Mouse (Mus musculus) lung, postnatal 4 days (tissue): ENCODE measurements around the gene Gucy1a1.
"Not testable (repeated sequence)": the region's sequence is repeated elsewhere in the genome, so short reads cannot be mapped to it uniquely, and the experiment has no call there.

Source experiments
- DNase-seq, 2 experiments: peaks; one replicate each; pipeline ENCODE4 v3.0.0; 2021

Gucy1a1 gene

DNA sequence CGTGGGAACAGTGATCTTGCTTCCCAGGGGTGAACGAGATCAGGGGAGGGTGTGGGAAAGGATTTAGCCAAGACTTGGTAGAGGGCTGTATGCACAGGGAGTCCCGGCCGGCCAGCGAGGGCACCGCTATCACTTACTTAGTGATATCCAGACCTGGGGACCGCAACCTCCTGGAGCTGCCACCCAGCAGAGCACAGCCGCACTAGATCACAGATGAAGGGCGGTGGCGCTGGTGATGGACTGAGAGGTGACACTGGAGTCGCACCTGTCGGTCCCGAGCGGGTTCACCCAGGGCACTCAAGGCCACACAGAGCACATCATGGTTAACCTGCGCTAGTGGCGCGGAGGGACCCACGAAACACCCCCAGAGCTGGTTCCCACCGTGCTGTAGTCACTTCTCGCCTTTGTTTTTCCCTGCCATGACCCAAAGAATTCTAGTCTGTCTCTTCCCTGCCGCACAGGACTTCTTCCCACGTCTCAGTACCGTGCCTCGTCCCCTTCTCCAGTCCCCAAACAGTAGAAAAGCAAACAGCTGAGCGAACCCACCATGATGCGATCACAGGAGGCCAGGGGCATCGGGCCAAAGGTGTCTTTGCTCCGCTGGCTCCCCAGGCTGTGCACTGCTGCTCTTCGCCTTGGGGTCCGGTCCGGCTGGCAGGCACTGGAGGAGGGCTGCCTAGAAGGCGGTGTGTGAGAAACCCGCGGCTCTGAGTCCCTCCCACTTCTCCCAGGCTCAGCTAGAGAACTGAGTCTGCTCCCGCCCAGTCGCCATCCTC is at the start of gene Gucy1a1:
Gene Gucy1a1, minus strand, starts transcription at position 664 of the 776 bp plus-strand sequence.
- peak; percentile 64 to 84 for DNase-seq

DNA sequence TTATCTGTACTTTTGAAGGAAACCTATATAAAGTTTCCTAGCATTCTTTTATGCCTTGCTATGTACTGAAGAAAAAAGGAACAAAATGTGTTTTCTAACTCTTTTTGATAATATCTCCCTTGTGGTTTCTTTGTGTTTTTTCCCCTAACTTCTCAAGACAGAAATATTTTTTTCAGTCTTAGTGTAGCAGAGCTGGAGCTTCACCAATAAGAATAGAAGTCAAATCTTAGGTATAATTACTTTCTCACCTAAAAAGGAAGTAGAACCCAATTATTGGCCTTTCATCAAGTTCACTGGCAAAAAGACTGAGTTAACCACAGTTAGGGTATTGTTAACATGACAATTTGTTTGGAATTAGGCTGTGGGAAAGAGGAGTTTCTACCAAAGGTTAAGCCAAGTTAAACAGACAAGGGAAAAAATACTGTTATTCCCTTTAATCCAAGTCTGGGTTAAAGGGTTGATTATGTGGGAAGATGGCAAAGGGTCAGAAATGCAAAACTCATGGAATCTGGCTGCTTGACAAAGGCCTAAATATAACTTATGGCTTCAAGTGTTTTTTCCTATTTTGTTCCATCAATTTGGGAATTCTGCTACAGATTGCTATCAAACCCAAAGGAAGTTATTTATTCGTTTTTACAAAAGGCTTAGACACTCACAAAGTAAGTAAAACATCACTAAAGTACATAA is 46.1 kb upstream of the Gucy1a1 start:
- DNase-seq: no peak

DNA sequence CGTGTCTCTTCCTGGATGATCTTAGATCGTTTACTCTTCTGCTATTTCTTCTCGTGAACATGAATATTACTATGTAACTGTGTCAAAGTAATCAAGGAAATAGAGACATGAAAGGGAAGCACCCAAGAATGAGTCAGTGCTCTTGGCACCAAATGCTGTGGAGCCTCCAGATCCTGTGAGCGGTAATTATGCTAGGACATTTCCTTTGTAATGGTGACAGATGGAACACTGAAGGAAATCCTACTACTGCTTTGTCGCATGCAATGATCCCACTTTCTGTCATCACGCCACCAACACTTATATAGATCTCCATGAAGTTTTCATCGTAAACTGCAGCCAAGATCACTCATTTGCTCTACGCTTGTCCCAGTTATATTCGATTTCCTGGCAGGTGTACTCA is 40.0 kb upstream of the Gucy1a1 start:
- DNase-seq: peak in 1 of 2 experiments; percentile 37

DNA sequence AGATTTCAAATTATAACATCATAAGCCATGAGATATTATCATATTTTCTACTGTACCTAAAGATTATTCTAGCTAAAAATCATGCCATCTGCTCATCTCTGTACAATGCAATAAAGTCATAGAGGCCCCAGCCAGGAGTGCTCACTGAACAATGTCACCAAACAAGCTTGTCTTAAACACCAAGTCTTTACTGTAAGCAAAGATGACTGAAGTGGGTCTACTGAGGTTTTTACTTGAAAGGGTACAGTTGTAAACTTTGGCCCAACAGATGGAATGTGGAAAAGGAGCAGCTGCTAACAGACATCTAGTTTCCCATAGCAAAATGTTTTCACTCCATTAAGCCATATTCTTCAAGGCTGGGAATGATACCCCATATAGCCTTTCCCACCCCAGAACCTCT is 35.9 kb upstream of the Gucy1a1 start:
- DNase-seq: no peak

DNA sequence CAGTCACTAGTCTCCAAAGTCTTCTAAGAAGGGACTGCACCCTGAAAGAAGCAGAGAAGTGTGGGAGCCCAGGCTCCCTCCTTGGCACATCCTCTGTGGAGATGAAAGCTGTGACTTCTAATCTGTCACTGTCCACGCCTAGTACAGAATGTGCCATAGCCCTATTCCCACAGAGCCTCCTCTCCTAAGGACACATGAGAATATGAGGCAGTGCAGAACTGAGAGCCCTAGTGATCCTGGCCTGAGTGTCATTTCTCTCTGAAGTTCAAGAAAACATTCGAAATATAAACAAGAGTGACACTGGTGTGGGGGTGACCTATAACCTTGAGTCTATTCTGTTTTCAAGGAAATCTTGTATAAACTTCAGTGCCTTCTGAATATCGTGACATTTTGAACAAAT is 34.7 kb upstream of the Gucy1a1 start:
- DNase-seq: peak; percentile 10 to 39

DNA sequence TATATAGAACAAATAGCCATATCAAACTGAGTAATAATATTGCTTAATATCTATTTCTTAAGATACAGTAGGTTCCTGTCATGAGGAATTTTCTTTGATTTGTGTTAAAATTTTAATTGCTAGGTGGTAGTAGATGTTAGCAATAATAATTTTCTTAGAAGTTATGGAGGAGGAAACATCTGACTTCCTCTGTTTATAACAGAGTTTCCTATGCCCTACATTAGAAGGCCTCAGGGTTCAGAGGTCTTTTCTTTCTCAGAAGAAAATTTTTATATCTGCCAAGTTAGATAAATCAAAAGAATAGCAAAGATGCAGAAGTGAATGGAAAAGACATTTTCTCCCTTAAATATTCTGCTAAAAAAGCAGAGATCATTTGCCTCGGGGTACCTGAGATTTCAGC is 29.9 kb upstream of the Gucy1a1 start:
- DNase-seq: no peak

DNA sequence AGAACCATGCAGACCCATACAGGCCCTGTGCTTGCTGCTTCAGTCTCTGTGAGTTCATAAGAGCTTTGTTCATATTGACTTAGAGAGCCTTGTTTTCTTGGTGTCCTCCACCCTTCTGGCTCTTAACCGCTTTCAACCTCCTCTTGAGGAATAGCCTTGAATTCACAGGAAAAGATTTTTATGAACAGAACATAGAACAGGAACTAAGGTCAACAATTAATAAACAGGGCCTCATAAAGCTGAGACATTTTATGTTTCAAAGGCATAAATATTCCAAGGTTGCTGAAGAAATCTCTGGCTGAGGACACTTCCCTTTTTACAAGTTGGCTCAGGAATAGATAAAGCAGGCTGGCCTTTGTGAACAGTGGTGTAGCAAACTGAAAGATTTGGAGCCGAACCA is 21.5 kb upstream of the Gucy1a1 start:
- DNase-seq: no peak

DNA sequence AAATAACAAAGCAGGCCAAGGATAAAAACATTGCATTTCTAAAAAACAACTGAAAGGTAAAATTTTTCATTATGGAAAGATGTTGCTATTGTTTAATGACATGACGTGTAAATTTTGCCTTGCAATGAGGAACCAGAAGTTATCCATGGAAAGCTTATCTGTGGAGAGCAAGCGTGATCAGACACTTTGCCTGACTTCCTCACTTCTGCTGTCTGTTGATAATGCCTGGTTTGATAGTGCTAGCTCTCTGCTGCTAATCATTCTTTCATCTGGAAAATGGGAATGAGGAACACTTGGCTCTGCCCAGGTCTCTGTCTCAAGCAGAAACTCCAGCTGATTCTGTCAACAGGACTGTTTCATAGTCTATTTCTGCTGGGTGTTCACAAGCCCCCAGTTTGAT is 20.3 kb upstream of the Gucy1a1 start:
- no peak for DNase-seq

DNA sequence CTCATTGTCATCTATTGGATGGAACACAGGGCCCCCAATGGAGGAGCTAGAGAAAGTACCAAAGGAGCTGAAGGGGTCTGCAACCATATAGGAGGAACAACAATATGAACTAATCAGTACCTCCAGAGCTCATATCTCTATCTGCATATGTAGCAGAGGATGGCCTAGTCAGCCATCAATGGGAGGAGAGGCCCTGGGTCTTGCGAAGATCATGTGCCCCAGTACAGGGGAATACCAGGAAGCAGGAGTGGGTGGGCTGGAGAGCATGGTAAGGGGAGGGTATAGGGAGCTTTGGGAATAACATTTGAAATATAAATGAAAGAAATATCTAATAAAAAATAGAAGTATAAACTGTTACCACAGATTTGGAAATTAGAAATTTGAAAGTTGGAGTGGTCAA is 17.4 kb upstream of the Gucy1a1 start:
- not testable (repeated sequence) for DNase-seq

DNA sequence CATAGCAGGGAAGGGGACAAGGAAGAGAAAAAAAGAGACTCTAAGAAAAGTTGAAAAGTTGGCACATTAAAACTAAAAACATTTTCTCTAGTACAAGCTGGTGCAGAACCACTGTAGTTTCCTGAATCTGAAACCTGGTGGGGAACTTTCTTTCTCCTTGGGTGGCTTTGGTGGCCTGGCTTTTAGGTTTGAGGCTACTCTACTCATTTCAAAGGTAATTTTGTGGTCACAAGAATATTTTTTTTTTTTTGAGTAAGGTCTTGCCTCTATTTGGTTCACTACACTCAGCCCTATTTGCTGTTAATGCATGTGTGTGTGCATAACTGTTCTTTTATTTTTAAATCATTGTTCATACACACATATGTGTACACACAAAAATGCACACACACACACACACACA is 389 bp upstream of the Gucy1a1 start:
- DNase-seq: no peak

DNA sequence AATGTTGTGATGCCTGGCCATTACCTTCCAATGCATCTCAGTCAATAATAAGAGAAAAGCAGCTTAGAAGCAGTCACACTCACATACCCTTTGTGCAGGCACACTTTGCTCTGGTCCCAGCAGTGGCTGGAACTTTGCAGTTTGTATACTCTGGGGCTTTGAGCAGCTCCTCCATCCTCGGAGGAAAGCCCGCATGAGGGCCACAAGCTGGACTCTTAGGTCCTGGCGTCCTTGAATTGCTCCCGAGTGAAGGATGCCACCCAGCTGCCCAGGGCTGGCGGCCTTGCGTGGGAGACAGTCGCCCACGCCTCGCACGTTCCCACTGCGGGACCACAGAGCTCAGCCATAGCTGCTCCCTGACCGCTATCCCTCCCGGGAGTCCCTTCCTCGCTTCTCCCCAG is 864 bp downstream of the Gucy1a1 start:
- peak; percentile 8 to 24 for DNase-seq

DNA sequence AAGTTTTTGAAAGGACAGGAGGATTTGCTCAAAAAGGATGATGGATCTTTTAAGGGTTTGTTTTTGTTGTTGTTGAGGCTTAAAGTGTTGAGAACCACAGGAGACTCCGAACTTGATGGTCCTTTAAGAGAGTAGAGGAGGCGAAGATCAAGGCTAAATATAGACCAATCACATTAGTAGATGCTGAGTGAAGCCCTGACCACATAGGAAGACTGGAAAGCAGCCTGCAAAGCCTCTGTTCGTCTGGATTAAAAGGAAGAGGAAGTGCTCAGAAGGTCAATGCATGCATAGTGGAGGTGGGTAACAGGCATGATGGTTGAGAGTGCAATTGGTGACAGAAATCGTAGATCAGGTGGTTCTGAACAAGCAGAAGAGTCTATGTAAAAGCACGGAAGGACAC is 4.8 kb downstream of the Gucy1a1 start:
- no peak for DNase-seq

DNA sequence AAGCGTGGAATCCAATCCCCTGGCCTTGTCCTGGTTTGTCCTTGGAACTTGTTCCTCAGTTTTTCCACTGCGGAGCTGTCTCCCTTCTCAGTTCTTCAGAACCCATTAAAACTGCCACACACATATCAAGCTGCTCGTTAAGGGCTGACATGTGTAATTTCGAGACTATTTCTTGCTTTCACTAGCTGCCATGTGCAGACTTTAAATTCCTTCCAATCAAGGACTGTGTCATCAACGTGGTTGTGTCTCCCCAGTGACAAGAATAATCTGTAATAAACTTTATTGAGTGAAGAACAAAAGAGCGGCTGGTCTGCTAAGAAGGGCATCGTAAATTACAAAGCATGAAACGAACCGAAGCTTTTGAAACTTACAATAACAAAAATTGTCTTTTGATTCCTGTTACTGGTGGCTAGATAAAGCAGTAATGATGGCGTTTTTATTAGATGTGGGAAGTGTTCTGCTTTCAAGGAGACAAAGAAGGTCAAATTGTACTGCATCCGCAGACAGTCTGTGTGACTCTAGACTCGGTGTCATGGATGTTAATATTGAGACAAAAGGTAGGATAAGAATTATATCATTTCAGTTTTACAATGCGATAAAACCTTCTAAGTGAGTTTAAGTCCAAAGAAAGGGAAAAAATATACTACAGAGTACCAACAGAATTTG is 7.5 kb downstream of the Gucy1a1 start:
- no peak for DNase-seq

DNA sequence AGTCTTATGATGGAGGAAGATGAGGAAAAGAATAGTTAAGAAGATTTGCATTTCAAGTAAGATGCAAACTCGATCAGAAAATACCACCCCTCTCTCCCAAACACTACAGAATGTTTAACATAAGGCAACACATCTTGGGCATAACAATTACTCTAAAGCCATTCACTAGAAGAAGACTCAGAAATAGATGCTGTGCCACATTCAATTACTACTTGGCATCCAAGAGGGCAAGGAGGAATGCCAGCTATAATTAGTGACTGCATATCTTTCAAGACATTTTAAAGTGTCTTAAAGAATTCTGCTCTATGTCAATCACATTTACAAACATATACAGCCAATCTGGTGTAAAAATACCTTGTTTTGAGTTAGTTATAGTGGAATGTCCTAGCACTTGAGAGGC is 10.1 kb downstream of the Gucy1a1 start:
- DNase-seq: no peak

DNA sequence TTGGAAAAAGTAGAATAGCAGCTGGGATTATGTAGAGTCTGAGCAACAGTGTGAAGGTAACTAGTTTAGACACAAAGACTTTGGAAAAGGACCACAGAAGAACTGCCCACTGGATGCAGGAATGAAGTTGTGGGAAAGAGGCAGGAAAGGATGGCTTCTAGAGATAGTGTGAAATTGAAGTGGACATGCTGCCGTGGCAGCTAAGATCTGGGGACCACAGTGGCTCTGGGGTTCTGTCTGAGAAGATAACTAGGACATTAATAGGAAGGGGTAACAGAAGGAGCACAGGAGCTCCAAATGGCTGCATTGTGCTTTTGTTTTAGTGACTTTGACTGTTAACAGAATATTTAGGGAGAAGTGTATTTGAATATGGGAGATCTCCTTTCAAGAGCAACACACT is 16.3 kb downstream of the Gucy1a1 start:
- DNase-seq: no peak

DNA sequence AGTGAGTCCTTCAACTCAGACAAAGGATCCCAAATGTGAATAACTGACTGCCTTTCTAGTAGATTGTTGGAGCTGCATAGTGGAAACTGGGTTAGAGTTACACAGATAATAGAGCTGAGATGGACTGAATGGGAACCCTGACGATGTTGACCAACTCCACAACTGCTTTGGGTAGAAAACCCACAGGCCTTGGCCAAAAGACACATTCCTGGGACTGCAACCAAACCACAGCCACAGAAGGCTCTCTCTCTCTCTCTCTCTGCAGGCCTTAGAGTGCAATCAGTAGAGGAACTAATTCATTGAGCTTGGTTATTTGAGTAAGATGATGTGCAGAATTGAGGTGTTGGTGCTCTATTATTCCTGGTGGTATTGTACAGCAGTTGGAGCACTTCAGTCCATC is 21.0 kb downstream of the Gucy1a1 start:
- DNase-seq: no peak

DNA sequence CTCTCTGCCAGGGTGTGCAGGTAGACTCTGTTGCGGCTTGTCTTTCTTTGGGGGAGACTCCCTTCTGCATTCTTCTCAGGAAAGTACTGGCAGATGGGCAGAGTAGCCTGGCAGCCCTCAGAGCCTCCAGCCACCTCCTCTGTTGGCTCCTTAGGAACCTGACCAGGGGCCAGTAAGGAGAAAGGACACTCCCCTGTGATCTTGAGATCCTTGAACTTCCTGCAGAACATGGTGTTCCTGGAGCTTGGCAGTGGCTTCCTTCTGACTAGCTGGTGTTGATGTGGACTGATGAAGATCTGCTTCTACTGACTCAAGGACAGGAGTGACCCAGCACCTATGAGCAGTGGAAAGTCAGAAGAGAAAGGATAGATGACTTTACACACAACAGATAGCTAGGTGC is 26.7 kb downstream of the Gucy1a1 start:
- DNase-seq: no peak

DNA sequence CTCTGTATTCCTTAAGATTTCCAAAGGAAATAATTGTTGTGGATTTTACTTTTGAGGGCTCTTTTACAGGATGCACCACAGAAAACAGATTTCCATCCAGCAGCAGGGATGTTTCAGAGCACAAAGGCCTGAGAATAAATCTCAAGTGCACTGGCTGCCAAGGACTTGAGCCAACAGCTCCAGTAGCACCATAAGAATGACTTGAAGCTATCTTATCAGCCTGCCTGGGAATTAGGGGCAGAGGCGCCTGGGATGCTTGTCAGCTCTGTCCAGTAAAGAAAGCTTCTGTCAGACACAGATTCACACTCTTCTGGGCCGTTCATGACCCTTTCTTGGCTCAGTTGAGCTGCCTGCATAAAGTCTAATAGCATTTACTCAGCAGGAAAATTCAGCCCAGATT is 33.1 kb downstream of the Gucy1a1 start:
- DNase-seq: peak; percentile 49 to 87

DNA sequence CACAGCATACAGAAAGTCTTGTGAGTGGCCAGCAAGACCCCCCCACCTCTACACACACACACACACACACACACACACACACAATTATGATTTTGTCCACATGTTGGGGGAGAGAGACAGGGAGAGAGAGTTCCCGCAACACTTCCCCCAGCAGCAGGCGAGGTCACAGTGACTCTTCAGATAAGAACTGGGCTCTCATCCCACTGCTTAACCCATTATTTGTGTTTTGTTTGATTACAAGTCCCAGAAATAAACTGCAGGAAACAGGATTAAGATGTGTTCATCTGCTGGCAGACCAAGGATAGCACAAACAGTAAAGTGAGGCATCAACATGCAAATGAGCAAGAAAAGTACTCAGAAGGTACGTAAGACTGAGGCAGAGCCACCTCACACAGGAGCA is 33.6 kb downstream of the Gucy1a1 start:
- DNase-seq: peak; percentile 21 to 60

DNA sequence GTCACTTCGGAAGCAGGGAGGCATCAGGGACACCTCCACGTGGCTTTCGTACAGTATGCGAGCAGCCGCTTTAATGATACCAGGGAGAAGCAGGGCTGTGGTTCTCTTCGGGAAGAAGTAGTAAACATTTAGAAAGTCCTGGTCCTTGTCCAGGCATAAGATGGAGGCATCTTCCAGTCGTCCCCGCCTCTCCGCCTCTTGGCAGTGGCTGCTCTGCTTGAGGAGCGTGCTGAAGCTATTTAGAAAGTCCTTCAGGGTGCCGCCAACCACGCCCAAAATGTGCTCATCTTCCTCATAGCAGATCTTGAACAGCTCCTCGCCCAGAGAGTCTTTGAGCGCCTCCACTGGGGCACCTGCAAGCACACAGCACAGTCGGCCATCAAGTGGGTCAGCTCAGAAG is 36.6 kb downstream of the Gucy1a1 start:
- DNase-seq: peak in 1 of 2 experiments; percentile 32

DNA sequence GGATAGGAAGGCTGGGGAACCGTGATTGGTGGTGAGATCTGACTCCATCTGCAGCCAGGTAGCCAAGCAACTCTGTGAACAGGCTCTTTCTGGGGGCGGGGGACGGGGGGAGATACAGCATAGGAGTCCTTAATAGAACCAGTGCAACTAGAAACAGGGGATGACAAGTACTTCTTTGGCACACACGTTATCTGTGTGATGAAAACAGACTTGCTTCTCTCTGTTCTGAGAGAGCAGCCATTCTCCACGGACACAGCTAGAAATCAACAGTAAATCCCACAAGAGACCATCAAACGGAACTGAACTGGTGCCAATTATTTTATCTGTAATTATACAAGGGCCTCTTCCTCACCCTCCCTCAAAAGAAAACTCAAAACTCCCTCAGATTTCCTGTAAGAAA is 41.4 kb downstream of the Gucy1a1 start:
- DNase-seq: no peak

DNA sequence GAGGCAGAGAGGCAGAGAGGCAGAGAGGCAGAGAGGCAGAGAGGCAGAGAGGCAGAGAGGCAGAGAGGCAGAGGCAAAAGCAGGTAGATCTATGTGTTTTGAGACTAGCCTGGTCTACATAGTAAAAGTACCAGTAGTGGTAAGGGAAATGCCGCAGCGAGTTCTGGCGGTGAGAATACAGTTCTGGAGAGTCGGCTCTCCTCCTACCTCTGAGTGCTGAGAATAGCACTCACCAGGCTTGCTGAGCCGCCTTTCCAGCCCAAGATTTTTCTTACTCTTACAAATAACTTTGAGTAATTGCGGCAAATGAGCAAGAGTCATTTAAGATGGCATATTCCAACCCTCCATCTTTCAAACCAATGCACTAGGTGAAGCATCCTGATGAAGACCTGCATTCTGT is 46.5 kb downstream of the Gucy1a1 start:
- DNase-seq: no peak

DNA sequence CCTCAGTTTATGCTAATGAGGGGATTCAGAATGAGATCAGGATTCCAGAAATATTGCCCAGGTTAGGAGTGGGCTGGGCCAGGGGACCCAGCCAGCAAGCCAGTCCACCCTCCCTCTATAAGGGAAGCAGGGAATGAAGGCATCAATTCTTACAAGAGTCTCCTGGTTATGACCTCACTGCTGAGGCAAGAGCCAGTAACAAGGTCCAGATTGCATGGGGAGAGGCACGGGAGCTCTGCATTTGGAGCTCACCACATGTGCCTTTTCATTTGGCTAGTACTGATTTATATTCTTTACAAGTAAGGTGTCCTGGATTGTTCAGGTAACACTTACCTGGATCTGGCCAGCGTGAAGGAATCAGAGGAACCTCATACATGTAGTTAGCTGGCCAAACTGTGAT is 48.8 kb downstream of the Gucy1a1 start:
- no peak for DNase-seq

DNA sequence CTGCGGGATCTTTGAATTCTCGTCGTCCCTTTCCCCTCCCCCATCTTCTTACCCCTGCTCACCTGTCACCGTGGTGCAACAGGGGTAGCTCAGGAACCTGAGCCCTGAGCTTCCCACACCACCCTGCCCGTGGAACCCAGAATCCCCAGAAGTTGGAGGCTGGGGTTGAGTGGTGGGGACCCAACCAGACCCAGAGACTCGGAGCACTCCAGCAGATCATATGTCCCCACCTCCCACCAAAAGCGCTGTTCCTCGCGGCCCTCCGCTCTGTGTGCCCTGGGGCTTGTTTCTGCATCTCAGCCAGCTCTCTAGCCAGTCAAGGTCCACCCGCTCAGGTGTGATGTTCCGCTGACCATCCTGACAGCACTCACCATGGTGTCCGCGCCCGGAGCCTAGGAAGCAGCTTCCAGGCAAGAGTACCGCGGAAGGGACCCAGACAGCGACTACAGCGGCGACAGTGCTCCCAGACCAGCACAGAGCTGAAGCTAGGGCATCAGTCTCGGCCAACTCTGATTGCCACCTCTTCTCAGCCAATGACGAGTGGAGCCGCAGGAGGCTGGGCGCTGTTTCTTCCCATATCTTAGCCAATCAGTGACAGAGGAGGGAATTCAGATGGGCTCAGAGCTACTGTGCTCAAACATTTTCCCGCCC is 71.3 kb downstream of the Gucy1a1 start, which contains the start of gene Gucy1b1:
Gene Gucy1b1, minus strand, starts transcription at position 489 of the 651 bp plus-strand sequence.
- DNase-seq: peak; percentile 79 to 89
